Mouse (Mus musculus) hindbrain, embryonic 14.5 days (tissue): ENCODE results near the gene Phospho1. TPM values are rescaled to one million over a fixed set of nuclear protein-coding genes. Genes with fewer than 3 reads are reported as not detected.
A peak's percentile ranks its signal among the peaks of the same experiment; 100 is the strongest.

ENCODE experiments used
- ATAC-seq: fragments of 200-750 bp; cut with Nextera tagmentation; 2 replicates; pipeline ENCODE4 v1.8.0; 2017; ENCODE audit warnings: moderate number of reproducible peaks, mild to moderate bottlenecking, moderate TSS enrichment, moderate library complexity; ENCODE audit not compliant: low FRiP score
- DNase-seq: peaks from one replicate; pipeline ENCODE4 v3.0.0-alpha.2; 2015; ENCODE audit warnings: low spot score
- H3K27ac ChIP-seq: fragments of 300-500 bp; sonication (generic); 2 replicates; pipeline ENCODE4 v1.5.1; 2014; ENCODE audit warnings: mild to moderate bottlenecking, moderate library complexity
- H3K27me3 ChIP-seq: fragments of 300-500 bp; sonication (generic); 2 replicates; pipeline ENCODE4 v1.6.1; 2014; ENCODE audit warnings: mild to moderate bottlenecking, low read length, mixed read lengths; ENCODE audit not compliant: control insufficient read depth, insufficient read depth
- H3K36me3 ChIP-seq: fragments of 300-500 bp; sonication (generic); replicated peaks from 2 replicates; pipeline ENCODE4 v1.6.1; 2014; ENCODE audit not compliant: control insufficient read depth, insufficient read depth
- H3K4me1 ChIP-seq: fragments of 300-500 bp; sonication (generic); replicated peaks from 2 replicates; pipeline ENCODE4 v1.6.1; 2014; ENCODE audit warnings: antibody characterized with exemption, low read length, mixed read lengths; ENCODE audit not compliant: control insufficient read depth, insufficient read depth
- H3K4me2 ChIP-seq: fragments of 300-500 bp; sonication (generic); replicated peaks from 2 replicates; pipeline ENCODE4 v1.6.1; 2014; ENCODE audit warnings: mild to moderate bottlenecking, moderate library complexity
- H3K4me3 ChIP-seq: fragments of 300-500 bp; sonication (generic); replicated peaks from 2 replicates; pipeline ENCODE4 v1.5.1; 2014; ENCODE audit warnings: mild to moderate bottlenecking, low read length
- H3K9ac ChIP-seq: fragments of 300-500 bp; sonication (generic); 2 replicates; pipeline ENCODE4 v1.6.1; 2014
- H3K9me3 ChIP-seq: fragments of 300-500 bp; sonication (generic); 2 replicates; pipeline ENCODE4 v1.6.1; 2016; ENCODE audit warnings: low read length; ENCODE audit not compliant: control insufficient read depth
- WGBS: fragments of 180-500 bp; shearing (Covaris S2); extraction: QIAGEN DNeasy Blood & Tissue Kit; methylation state at CpG from one replicate; pipeline ENCODE4 v1.1.7; 2014; 5-methylcytosine and 5-hydroxymethylcytosine counted together
- polyA plus RNA-seq: library from polyadenylated mRNA; unstranded; fragments of >200 nt; fragmentation: Nextera tagmentation; extraction: Ambion mirVana; gene quantifications from 2 replicates; pipeline ENCODE4 v1.2.1, GENCODE M21; 2014

Gene Phospho1
- polyA plus RNA-seq = 0.37 and 0.69 TPM in 2 replicates

DNA sequence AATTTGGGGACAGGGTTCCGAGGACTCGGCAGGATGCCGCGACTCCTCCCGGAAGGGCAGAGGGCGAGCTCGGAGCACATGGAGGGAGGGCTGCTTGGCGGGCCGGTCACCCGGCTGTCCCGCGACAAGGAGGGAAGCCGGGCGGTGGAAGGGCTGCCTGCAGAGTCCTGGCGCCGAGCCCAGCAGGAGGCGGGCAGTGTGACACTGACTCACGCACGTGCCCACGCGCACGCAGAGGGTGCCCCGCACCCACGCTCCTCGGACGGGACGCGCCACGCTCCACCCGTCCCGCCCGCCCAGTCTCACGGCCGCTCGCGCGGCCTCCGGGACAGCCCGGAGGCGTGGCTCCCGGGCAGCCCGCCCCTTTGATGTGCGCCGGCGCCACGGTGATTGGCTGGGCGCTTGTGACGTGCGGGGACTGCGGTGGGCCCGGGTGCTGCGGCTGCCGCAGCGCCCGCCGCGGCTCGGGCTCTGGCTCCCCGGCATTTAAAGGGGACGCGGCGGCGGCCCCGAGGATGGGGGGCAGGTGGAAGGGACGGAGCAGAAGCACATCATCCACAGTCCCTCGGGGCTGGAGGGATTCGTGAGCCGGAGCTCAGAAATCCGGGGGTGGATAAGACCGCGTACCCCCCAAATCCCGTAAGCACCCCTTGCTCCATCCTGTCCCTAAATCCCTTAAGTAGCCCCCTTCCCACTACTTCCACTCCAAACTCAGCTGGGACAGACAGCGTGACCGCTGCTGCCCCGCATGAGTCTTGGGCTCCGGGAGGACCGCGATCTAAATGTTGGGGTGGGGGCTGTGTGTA lies at the start of gene Phospho1:
Gene Phospho1, plus strand, starts transcription at position 429 of the 806 bp plus-strand sequence.
- Histone ChIP-seq H3K9me3 (no peaks in the 10 kb centered on the region), H3K4me2 (peak within 1 kb of the TSS; percentile 75), H3K27ac (no peak within 1 kb of the TSS), H3K27me3 (peaks cover 52% of the 10 kb centered on the region), H3K4me3 (peak within 1 kb of the TSS; percentile 54), H3K4me1 (no peaks in the 10 kb centered on the region; the same call in 1 of the 2 replicates), H3K9ac (peak within 1 kb of the TSS; percentile 61), H3K36me3 (no peaks in the 10 kb centered on the region)
- WGBS = 0% methylated on average over 58 of the region's 78 CpGs
- ATAC-seq (peak; percentile 97), DNase-seq (peak; percentile 91)

DNA sequence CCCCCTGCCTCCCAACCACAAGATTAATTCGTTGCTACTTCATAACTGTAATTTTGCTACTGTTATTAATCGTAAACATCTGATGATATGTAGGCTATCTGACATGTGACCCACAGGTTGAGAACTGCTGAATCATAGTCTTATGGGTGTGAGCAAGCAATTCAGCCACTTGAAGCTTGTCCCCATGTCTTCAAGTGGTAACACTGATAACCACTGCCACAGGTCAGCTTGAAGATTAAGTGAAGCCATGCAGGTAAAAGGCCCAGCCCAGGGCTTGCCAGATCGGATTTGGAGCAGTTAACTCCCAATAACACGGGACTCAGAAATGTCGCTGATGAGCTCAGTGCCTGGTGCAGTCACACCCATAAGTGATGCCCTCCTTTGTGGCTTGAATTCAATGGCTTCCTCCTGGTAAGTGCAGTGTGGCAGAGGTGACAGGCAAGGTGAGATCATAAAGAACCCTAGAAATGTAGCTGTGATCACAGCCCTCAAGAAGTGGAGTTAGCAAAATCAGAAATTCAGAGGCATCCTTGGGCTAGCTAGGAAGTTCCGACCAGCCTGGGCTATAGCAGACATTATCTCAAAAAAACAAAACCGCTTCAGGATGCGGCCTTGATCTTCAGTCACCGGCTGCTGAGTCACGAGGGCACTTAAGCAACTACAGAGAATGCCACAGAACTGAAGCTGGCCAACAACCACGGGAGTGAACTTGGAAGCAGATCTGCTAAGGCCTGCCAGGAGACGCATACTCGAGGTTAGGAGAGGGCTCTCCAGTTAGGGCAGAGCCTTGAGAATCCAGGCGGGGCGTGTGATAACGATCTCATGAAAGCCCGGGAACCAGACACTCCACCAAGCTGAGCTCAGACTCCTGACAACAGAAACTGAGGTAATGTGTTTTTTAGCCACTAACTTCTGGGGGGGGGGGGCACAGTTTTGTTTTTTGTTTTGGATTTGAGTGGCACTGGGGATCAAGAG lies 46.7 kb upstream of the Phospho1 start:
- Histone ChIP-seq H3K4me2 (no peak overlapping the region), H3K4me3 (no peak overlapping the region), H3K9ac (no peak overlapping the region), H3K36me3 (peaks cover 17% of the 10 kb centered on the region), H3K9me3 (no peaks in the 10 kb centered on the region), H3K27me3 (no peaks in the 10 kb centered on the region), H3K27ac (no peak overlapping the region), H3K4me1 (no peaks in the 10 kb centered on the region)
- ATAC-seq = no peak
- 91% methylated on average over 17 of the region's 17 CpGs for WGBS
- no peak for DNase-seq

DNA sequence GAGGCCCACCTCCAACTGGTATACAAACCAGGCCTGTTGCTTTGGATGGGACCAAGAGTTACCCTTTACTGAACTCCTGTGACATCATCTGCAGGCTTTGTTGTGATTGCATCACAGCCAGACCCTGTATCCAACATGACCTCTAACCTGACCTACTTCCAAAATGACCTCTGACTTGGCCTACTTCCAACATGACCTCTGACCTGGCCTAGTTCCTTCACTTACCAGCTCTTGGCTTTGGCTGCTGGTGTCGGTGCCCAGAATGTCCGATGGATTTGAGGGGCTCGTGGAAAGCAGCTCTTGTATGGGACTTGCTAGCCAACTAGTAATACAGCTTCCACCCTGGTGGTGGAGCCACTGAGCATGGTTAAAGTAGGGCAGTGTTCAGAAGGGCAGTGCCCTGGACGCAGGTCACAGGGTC lies 45.5 kb upstream of the Phospho1 start:
- H3K4me3 ChIP-seq = no peak overlapping the region
- WGBS = 76% methylated on average over 4 of the region's 4 CpGs
- H3K4me1 ChIP-seq = no peaks in the 10 kb centered on the region
- no peak overlapping the region for H3K4me2 ChIP-seq
- ATAC-seq = no peak
- H3K36me3 ChIP-seq = peaks cover 12% of the 10 kb centered on the region
- H3K27ac ChIP-seq = no peak overlapping the region
- H3K27me3 ChIP-seq = no peaks in the 10 kb centered on the region
- no peak for DNase-seq
- no peaks in the 10 kb centered on the region for H3K9me3 ChIP-seq
- H3K9ac ChIP-seq = no peak overlapping the region

DNA sequence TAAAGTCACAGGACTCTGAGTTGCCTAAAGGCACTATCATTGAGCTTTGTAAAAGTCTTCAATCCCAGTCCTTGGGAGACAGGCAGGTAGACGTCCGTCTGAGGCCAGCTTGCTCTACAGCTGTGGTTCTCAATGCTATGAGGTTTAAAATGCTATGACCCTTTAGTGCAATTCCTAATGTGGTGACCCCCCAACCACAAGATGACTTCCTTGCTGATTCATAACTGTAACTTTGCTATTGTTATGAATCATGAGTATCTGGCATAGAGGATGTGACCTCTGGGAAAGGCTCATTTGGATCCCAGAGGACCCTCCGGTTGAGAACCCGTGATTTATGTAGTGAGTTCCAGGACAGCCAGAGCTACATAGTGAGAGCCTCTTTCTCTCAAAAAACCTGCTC lies 44.9 kb upstream of the Phospho1 start:
- Histone ChIP-seq H3K27me3 (no peaks in the 10 kb centered on the region), H3K9ac (no peak overlapping the region), H3K27ac (no peak overlapping the region), H3K4me2 (no peak overlapping the region), H3K36me3 (peaks cover 9% of the 10 kb centered on the region), H3K9me3 (no peaks in the 10 kb centered on the region), H3K4me3 (no peak overlapping the region), H3K4me1 (no peaks in the 10 kb centered on the region)
- no peak for DNase-seq
- no peak for ATAC-seq
- WGBS = 91% methylated on average over 4 of the region's 4 CpGs

DNA sequence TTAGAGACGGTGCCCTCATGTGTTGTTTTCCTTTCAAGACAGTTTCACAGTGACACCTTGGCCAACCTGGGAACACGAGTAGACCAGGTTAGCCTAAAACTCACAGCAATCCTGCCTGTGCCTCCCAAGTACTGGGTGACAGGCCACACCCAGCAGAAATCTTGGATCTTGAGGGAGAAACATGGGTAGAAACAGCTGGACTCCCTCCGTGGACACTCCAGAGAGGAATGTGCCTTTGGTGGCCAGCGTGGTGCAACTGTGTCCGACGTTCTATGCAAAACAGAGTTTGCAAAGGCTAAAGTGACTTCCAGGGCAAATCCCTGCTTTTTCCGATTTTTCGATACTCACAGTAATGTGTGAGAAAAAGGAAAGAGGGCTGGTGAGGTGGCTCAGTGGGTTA lies 43.8 kb upstream of the Phospho1 start:
- ATAC-seq (no peak), DNase-seq (no peak)
- 91% methylated on average over 8 of the region's 8 CpGs for WGBS
- H3K27ac ChIP-seq = no peak overlapping the region
- H3K4me3 ChIP-seq = no peak overlapping the region
- no peaks in the 10 kb centered on the region for H3K4me1 ChIP-seq
- no peaks in the 10 kb centered on the region for H3K9me3 ChIP-seq
- peaks cover 9% of the 10 kb centered on the region for H3K36me3 ChIP-seq
- no peak overlapping the region for H3K4me2 ChIP-seq
- no peak overlapping the region for H3K9ac ChIP-seq
- H3K27me3 ChIP-seq = no peaks in the 10 kb centered on the region

DNA sequence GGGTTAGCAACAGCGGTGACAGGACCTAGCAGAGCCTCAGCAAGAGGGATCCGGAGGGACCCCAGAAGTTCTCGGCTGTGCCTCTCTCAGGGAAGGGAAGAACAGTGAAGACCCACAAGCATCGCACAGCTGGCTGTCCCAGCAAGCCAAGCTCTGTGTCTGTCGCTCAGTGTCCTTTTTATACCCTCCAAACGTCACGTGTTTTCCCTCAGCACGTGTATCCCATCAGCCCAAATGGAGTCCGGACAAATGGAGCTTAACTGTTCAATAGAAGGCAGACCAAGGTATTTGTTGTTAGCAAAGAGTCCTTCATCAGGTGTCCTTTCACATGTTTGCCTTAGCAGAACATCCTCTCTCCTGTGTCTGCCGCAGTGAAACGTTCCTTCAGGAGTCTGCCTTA lies 42.7 kb upstream of the Phospho1 start:
- 86% methylated on average over 11 of the region's 11 CpGs for WGBS
- Histone ChIP-seq H3K4me3 (no peak overlapping the region), H3K4me2 (no peak overlapping the region), H3K9ac (no peak overlapping the region), H3K36me3 (peaks cover 9% of the 10 kb centered on the region), H3K27ac (no peak overlapping the region), H3K27me3 (no peaks in the 10 kb centered on the region), H3K9me3 (no peaks in the 10 kb centered on the region), H3K4me1 (no peaks in the 10 kb centered on the region)
- ATAC-seq (no peak), DNase-seq (no peak)

DNA sequence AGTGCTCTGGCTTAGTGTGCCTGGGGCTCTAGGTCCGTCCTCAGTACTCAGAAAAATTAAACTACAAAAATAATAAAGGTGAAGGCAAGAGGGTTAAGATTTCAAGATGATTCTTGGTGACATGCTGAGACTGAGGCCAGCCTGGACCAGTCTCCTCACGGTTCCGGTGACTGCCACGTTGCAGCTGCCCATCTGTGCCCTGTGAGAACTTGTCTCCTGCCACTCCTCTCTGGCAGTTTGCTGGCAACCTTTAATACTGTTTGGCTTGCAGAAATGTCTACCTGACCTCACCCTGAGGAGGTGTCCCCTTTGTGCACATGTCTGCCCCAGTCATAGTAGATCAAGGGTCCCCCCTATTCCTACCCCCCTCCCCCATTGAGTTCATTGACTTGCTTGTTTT lies 40.8 kb upstream of the Phospho1 start:
- no peak overlapping the region for H3K27ac ChIP-seq
- DNase-seq (no peak), ATAC-seq (no peak)
- H3K4me2 ChIP-seq = no peak overlapping the region
- no peaks in the 10 kb centered on the region for H3K4me1 ChIP-seq
- no peaks in the 10 kb centered on the region for H3K27me3 ChIP-seq
- no peaks in the 10 kb centered on the region for H3K9me3 ChIP-seq
- H3K9ac ChIP-seq = no peak overlapping the region
- no peaks in the 10 kb centered on the region; the same call in 1 of the 2 replicates for H3K36me3 ChIP-seq
- H3K4me3 ChIP-seq = no peak overlapping the region
- 76% methylated on average over 4 of the region's 4 CpGs for whole genome bisulfite sequencing

DNA sequence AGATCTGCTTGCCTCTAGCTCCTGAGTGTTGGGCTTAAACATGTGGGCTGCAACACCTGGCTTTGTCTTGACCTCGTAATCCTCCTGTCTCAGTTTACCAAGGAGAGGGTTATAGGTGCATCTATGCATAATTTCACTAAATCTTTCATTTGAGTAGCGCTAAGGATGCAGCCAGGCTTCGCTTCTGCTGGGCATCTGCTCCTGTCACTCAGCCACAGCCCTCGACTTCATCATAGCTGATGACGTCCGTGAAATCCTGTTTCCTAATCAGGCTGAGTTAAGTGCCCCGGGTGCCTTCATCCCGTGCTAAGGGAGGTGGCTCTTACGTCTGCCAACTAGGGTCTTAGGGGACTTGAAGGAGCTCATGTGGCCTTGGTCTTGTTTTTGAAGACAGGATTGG lies 40.3 kb upstream of the Phospho1 start:
- Histone ChIP-seq H3K9me3 (no peaks in the 10 kb centered on the region), H3K4me3 (no peak overlapping the region), H3K4me2 (no peak overlapping the region), H3K4me1 (no peaks in the 10 kb centered on the region), H3K27me3 (no peaks in the 10 kb centered on the region), H3K9ac (no peak overlapping the region), H3K27ac (no peak overlapping the region), H3K36me3 (no peaks in the 10 kb centered on the region)
- 79% methylated on average over 9 of the region's 9 CpGs for WGBS
- DNase-seq (no peak), ATAC-seq (no peak)

DNA sequence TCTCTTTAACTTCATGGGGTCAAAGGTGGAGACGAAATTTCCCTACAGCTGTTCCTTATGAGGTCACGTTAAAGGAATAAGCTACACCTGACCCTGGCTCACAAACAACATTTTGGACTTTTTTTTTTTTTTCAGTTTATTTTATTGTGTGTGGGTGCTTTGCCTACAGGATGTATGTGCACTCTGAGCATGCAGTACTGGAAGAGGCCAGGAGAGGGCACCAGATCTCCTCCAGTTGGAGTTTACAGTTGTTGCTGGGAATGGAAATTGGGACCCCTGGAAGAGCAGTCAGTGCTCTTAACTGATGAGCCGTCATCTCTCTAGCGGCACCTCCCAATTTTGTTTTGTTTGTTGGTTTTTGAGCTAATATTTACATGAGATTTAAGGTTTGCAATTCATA lies 38.6 kb upstream of the Phospho1 start:
- H3K4me2 ChIP-seq = no peak overlapping the region
- no peaks in the 10 kb centered on the region for H3K27me3 ChIP-seq
- no peak overlapping the region for H3K27ac ChIP-seq
- DNase-seq (no peak), ATAC-seq (no peak)
- no peaks in the 10 kb centered on the region for H3K9me3 ChIP-seq
- H3K4me3 ChIP-seq = no peak overlapping the region
- H3K36me3 ChIP-seq = no peaks in the 10 kb centered on the region
- H3K4me1 ChIP-seq = no peaks in the 10 kb centered on the region
- WGBS = 95% methylated on average over 4 of the region's 4 CpGs
- no peak overlapping the region for H3K9ac ChIP-seq
